Mouse (Mus musculus): ENCODE measurements around the gene Lrrc28.

DNA sequence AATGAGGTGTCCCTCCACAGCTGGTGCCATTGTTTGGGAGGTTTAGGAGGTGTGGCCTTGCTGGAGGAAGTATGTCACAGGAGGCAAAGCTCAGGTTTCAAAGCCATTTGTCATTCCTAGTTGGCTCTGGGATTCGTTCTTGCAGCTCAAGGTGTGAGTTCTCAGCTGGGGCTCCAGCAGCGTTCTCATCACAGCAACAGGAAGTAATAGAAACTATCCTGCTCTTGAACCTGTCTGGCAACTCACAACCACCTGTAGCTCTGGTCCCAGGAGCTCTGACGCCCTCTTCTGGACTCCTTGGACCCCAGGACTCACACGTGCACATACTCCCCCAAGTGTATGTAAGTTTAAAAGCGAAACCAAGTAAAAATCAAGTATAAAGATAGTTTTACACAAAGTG lies 15.4 kb downstream of the Lrrc28 start:
- no peak for TF ChIP-seq POLR2AphosphoS5 (IDR thresholded peaks at IDR 0.05; ENCODE audit: insufficient replicate concordance, low read depth, low read length)
- TF ChIP-seq CTCF (IDR thresholded peaks at IDR 0.05; ENCODE audit: low read depth, low read length), result no peak
